12 mouse cellular contexts compared by ENCODE assay signal in the genomic region with DNA sequence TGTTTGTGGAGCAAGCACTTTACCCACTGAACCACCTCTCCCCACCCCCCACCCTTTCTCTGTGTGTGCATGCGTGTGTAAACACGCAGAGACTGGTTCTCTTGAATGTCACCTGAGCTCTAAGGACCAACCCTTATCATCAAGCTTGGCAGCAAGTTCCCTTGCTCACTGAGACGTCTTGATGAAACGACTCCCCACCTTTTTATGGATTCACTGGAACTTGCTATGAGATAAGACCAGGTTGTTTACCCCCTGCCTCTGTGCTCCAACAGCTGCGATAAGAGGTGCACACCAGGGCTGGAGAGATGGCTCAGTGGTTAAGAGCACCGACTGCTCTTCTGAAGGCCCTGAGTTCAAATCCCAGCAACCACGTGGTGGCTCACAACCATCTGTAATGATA. TPM values are rescaled to one million over a fixed set of nuclear protein-coding genes. Genes with fewer than 3 reads are reported as not detected.
"Had no signal": no experiment of that assay in that cellular context is flagged by ENCODE, and none has a peak within 500 bp of the region (broad histone marks: within the 10 kb centered on the region; RNA-seq: fewer than 3 reads in every experiment).

No protein-coding gene starts in this region.

- H3K9ac ChIP-seq: kidney, embryonic 15.5 days; limb, embryonic 12.5 days; limb, embryonic 15.5 days; liver, embryonic 14.5 days; liver, postnatal 0 days; lung, embryonic 14.5 days; neural tube, embryonic 12.5 days; neural tube, embryonic 15.5 days had no signal

- H3K4me2 ChIP-seq: liver, embryonic 11.5 days; midbrain, embryonic 11.5 days; neural tube, embryonic 12.5 days had no signal

- H3K4me1 ChIP-seq: kidney, embryonic 15.5 days; limb, embryonic 12.5 days; limb, embryonic 15.5 days; neural tube, embryonic 12.5 days; neural tube, embryonic 15.5 days had no signal

- H3K27me3 ChIP-seq: kidney, embryonic 15.5 days; limb, embryonic 12.5 days; limb, embryonic 15.5 days; neural tube, embryonic 12.5 days; neural tube, embryonic 15.5 days had no signal

- H3K9me3 ChIP-seq: kidney, embryonic 15.5 days; limb, embryonic 12.5 days; limb, embryonic 15.5 days; neural tube, embryonic 12.5 days; neural tube, embryonic 15.5 days had no signal

- H3K4me3 ChIP-seq: kidney, embryonic 15.5 days; limb, embryonic 12.5 days; limb, embryonic 15.5 days; neural tube, embryonic 12.5 days; neural tube, embryonic 15.5 days had no signal

- H3K27ac ChIP-seq: kidney, embryonic 15.5 days; limb, embryonic 12.5 days; limb, embryonic 15.5 days; liver, embryonic 14.5 days; macrophage; neural tube, embryonic 12.5 days; neural tube, embryonic 15.5 days had no signal

- H3K36me3 ChIP-seq: kidney, embryonic 15.5 days; limb, embryonic 12.5 days; limb, embryonic 15.5 days; neural tube, embryonic 12.5 days; neural tube, embryonic 15.5 days had no signal

RNA-seq across cellular contexts. Expression of a gene that starts 47.4 kb away (rescaled TPM):
- polyA plus RNA-seq: limb, embryonic 12.5 days; liver, embryonic 11.5 days; lung, embryonic 14.5 days; macrophage; midbrain, embryonic 11.5 days; midbrain, embryonic 14.5 days; neural tube, embryonic 12.5 days; neural tube, embryonic 15.5 days had no signal
